9 mouse cellular contexts compared by ENCODE assay signal in genomic region chr6:42324482-42325267, GRCm38 (mm10). TPM values are rescaled to one million over a fixed set of nuclear protein-coding genes. Genes with fewer than 3 reads are reported as not detected.
DNase-seq lines count a peak whose midpoint lies in the region; ATAC-seq and TF ChIP-seq lines count a peak whose summit lies in the region.
"Had no signal": no experiment of that assay in that cellular context is flagged by ENCODE, and none has a peak within 500 bp of the region (broad histone marks: within the 10 kb centered on the region; RNA-seq: fewer than 3 reads in every experiment).

Gene Fam131b (minus strand): TSS chr6:42324643.

- peak within 1 kb of the TSS; percentile 77 for H3K4me3 ChIP-seq in gastrocnemius, adult 2 months
- H3K4me3 ChIP-seq in cerebellum, adult 2 months (replicated peaks; ENCODE audit: insufficient read depth, low read depth, low read length) = peak within 1 kb of the TSS; percentile 98
- peak within 1 kb of the TSS; percentile 75 for H3K4me3 ChIP-seq in hindbrain, embryonic 16.5 days (ENCODE audit: low read length)
- H3K4me3 ChIP-seq in midbrain, embryonic 16.5 days (ENCODE audit: low read depth, low read length) = peak within 1 kb of the TSS; percentile 73

- peak; percentile 76 for ATAC-seq in frontal cortex, adult (ENCODE audit: low TSS enrichment)
- ATAC-seq in hindbrain, embryonic 16.5 days = peak; percentile 90
- peak; percentile 92 for ATAC-seq in midbrain, embryonic 16.5 days

- no peak for TF ChIP-seq CTCF in gastrocnemius, adult 2 months (IDR thresholded peaks at IDR 0.05)
- no peak for TF ChIP-seq CTCF in cerebellum, adult 2 months (IDR thresholded peaks at IDR 0.05; ENCODE audit: borderline replicate concordance, insufficient read depth, low read depth, low read length)

- H3K9ac ChIP-seq in hindbrain, embryonic 16.5 days (ENCODE audit: low read depth, low read length) = peak within 1 kb of the TSS; percentile 90
- H3K9ac ChIP-seq in midbrain, embryonic 16.5 days (ENCODE audit: low read depth, low read length) = peak within 1 kb of the TSS; percentile 94

- H3K36me3 ChIP-seq in hindbrain, embryonic 16.5 days (ENCODE audit: control insufficient read depth, insufficient read depth, low read length) = no peaks in the 10 kb centered on the region
- no peaks in the 10 kb centered on the region for H3K36me3 ChIP-seq in midbrain, embryonic 16.5 days (ENCODE audit: control insufficient read depth, insufficient read depth, low read length)

- TF ChIP-seq POLR2A in cerebellum, adult 2 months (IDR thresholded peaks at IDR 0.05; ENCODE audit: borderline replicate concordance, insufficient read depth, low read length) = peak; percentile 61

- peak within 1 kb of the TSS; percentile 67 for H3K4me2 ChIP-seq in hindbrain, embryonic 16.5 days (ENCODE audit: low read length)
- peak within 1 kb of the TSS; percentile 73 for H3K4me2 ChIP-seq in midbrain, embryonic 16.5 days (ENCODE audit: low read length)

- H3K27ac ChIP-seq in gastrocnemius, adult 2 months = peak within 1 kb of the TSS; percentile 56
- H3K27ac ChIP-seq in cerebellum, adult 2 months (ENCODE audit: insufficient read depth, low read length) = peak within 1 kb of the TSS; percentile 98
- H3K27ac ChIP-seq in hindbrain, embryonic 16.5 days (ENCODE audit: low read depth, low read length) = peak within 1 kb of the TSS; percentile 90
- H3K27ac ChIP-seq in midbrain, embryonic 16.5 days (ENCODE audit: low read length) = peak within 1 kb of the TSS; percentile 90

- no peaks in the 10 kb centered on the region for H3K9me3 ChIP-seq in hindbrain, embryonic 16.5 days (ENCODE audit: control insufficient read depth, low read length)
- H3K9me3 ChIP-seq in midbrain, embryonic 16.5 days (replicated peaks; ENCODE audit: control insufficient read depth, low read length, poor library complexity, severe bottlenecking) = no peaks in the 10 kb centered on the region

- peak; percentile 69 for DNase-seq in gastrocnemius, adult 2 months
- DNase-seq in gastrocnemius, adult 18-20 months (ENCODE audit: low spot score) = no peak
- DNase-seq in cerebellum, adult 2 months = peak; percentile 87 to 89
- peak; percentile 79 for DNase-seq in left cerebral cortex, postnatal 4 days
- peak; percentile 47 for DNase-seq in thymus, postnatal 0 days (ENCODE audit: low spot score)

- intact Hi-C loops in gastrocnemius, adult 2 months (cut with DNase I) = no loop called here
- intact Hi-C loops in left cerebral cortex, postnatal 4 days (cut with DNase I) = loop anchor here (5.0 kb wide), 1 partner anchor 42 kb away; no protein-coding TSS in a partner anchor

- 1% methylated on average over 45 of the region's 68 CpGs for WGBS in cerebellum, adult 2 months
- under 1% methylated on average over 33 of the region's 68 CpGs for WGBS in hindbrain, embryonic 16.5 days
- WGBS in midbrain, embryonic 16.5 days = under 1% methylated on average over 39 of the region's 68 CpGs

- peaks cover 6% of the 10 kb centered on the region; the same call in 1 of the 2 replicates for H3K4me1 ChIP-seq in cerebellum, adult 2 months (ENCODE audit: control insufficient read depth, insufficient read depth, low read length)
- H3K4me1 ChIP-seq in hindbrain, embryonic 16.5 days (ENCODE audit: control insufficient read depth, insufficient read depth, low read depth, low read length) = peaks cover 14% of the 10 kb centered on the region
- H3K4me1 ChIP-seq in midbrain, embryonic 16.5 days (ENCODE audit: control insufficient read depth, insufficient read depth, low read length) = peaks cover 15% of the 10 kb centered on the region

- no peaks in the 10 kb centered on the region for H3K27me3 ChIP-seq in cerebellum, adult 2 months (ENCODE audit: control insufficient read depth, insufficient read depth, low read length)
- no peaks in the 10 kb centered on the region for H3K27me3 ChIP-seq in hindbrain, embryonic 16.5 days (replicated peaks; ENCODE audit: control insufficient read depth, insufficient read depth, low read length)
- H3K27me3 ChIP-seq in midbrain, embryonic 16.5 days (ENCODE audit: control insufficient read depth, insufficient read depth, low read depth, low read length) = no peaks in the 10 kb centered on the region

RNA-seq across cellular contexts. Expression of gene Fam131b, which starts in this region (rescaled TPM):
- under 1 TPM; 0.33 to 0.45 TPM for total RNA-seq in gastrocnemius, adult 2 months (2021)
- total RNA-seq in gastrocnemius, adult 18-20 months (2021) = under 1 TPM; 0.21 to 0.30 TPM
- polyA plus RNA-seq in cerebellum, adult 2 months (2012; rRNA removed) = 102 and 117 TPM in 2 replicates
- 7.2 and 7.3 TPM in 2 replicates for polyA plus RNA-seq in hindbrain, embryonic 16.5 days (2015; fragmentation: Nextera tagmentation; extraction: Ambion mirVana)
- total RNA-seq in left cerebral cortex, postnatal 4 days (2021) = 10 to 100 TPM; 83.4 to 92.0 TPM
- 7.8 and 8.4 TPM in 2 replicates for polyA plus RNA-seq in midbrain, embryonic 16.5 days (2015; fragmentation: Nextera tagmentation; extraction: Ambion mirVana)
- 0.07 TPM in 1 of 2 replicates, not detected in the other for polyA plus RNA-seq in thymus, postnatal 0 days (2015; fragmentation: Nextera tagmentation; extraction: Ambion mirVana)
- total RNA-seq: neutrophil, adult 5-6 weeks had no signal

Comparison
In these comparisons a context has a peak if more than half of its experiments do, and no peak if none do; other contexts are left out.
1. RNA of gene Fam131b (total RNA-seq): 83.4 to 92.0 TPM in left cerebral cortex, postnatal 4 days; 0.33 to 0.45 TPM in gastrocnemius, adult 2 months and 0.21 to 0.30 TPM in gastrocnemius, adult 18-20 months; every median in the first group is over 10 times any median in the second.
2. RNA of gene Fam131b (polyA plus RNA-seq): 102 to 117 TPM in cerebellum, adult 2 months; 7.8 to 8.4 TPM in midbrain, embryonic 16.5 days, 7.2 to 7.3 TPM in hindbrain, embryonic 16.5 days and 0.07 TPM in thymus, postnatal 0 days; every median in the first group is over 10 times any median in the second.
3. Peak in DNase-seq, H3K4me3 ChIP-seq and H3K27ac ChIP-seq in gastrocnemius, adult 2 months; RNA of the gene not detected or under 1 TPM.
4. Peak in DNase-seq in thymus, postnatal 0 days; RNA of the gene not detected or under 1 TPM.
5. Peak in every context shown above with its lines, with median percentiles within 50 percentile points of each other: H3K27ac ChIP-seq, H3K4me3 ChIP-seq and ATAC-seq.